Mouse (Mus musculus) neural tube, embryonic 14.5 days (tissue): ENCODE results near the gene Nap1l4. TPM values are rescaled to one million over a fixed set of nuclear protein-coding genes. Genes with fewer than 3 reads are reported as not detected.

Source experiments
- ATAC-seq: fragments of 200-750 bp; cut with Nextera tagmentation; 2 replicates; pipeline ENCODE4 v1.8.0; 2017; ENCODE audit warnings: low read depth, mild to moderate bottlenecking, moderate TSS enrichment, moderate library complexity
- H3K27ac ChIP-seq: fragments of 300-500 bp; sonication (generic); 2 replicates; pipeline ENCODE4 v1.5.1; 2014; ENCODE audit warnings: low read depth, mild to moderate bottlenecking, control low read depth, low read length, moderate library complexity, mixed read lengths
- H3K27me3 ChIP-seq: fragments of 300-500 bp; sonication (generic); 2 replicates; pipeline ENCODE4 v1.6.1; 2014; ENCODE audit warnings: low read length; ENCODE audit not compliant: control insufficient read depth, insufficient read depth
- H3K36me3 ChIP-seq: fragments of 300-500 bp; sonication (generic); 2 replicates; pipeline ENCODE4 v1.6.1; 2014; ENCODE audit warnings: low read length, mixed read lengths; ENCODE audit not compliant: control insufficient read depth, insufficient read depth
- H3K4me1 ChIP-seq: fragments of 300-500 bp; sonication (generic); 2 replicates; pipeline ENCODE4 v1.6.1; 2014; ENCODE audit warnings: low read length; ENCODE audit not compliant: control insufficient read depth, insufficient read depth
- H3K4me2 ChIP-seq: fragments of 300-500 bp; sonication (generic); 2 replicates; pipeline ENCODE4 v1.6.1; 2014; ENCODE audit warnings: mild to moderate bottlenecking, low read depth, low read length, control low read depth
- H3K4me3 ChIP-seq: fragments of 300-500 bp; sonication (generic); 2 replicates; pipeline ENCODE4 v1.5.1; 2014; ENCODE audit warnings: low read depth, low read length, control low read depth, mixed read lengths
- H3K9ac ChIP-seq: fragments of 300-500 bp; sonication (generic); replicated peaks from 2 replicates; pipeline ENCODE4 v1.6.1; 2014; ENCODE audit warnings: low read depth, mild to moderate bottlenecking, control low read depth, low read length, mixed read lengths
- H3K9me3 ChIP-seq: fragments of 300-500 bp; sonication (generic); 2 replicates; pipeline ENCODE4 v1.6.1; 2016; ENCODE audit warnings: low read length; ENCODE audit not compliant: control insufficient read depth
- WGBS: fragments of 180-500 bp; shearing (Covaris S2); extraction: QIAGEN DNeasy Blood & Tissue Kit; methylation state at CpG from one replicate; pipeline ENCODE4 v1.1.7; 2014; 5-methylcytosine and 5-hydroxymethylcytosine counted together
- polyA plus RNA-seq: library from polyadenylated mRNA; unstranded; fragments of >200 nt; fragmentation: Nextera tagmentation; extraction: Ambion mirVana; gene quantifications from 2 replicates; pipeline ENCODE4 v1.2.1, GENCODE M21; 2014

Nap1l4 gene
- polyA plus RNA-seq, 1 experiment from 2014 or later: 154 TPM

DNA sequence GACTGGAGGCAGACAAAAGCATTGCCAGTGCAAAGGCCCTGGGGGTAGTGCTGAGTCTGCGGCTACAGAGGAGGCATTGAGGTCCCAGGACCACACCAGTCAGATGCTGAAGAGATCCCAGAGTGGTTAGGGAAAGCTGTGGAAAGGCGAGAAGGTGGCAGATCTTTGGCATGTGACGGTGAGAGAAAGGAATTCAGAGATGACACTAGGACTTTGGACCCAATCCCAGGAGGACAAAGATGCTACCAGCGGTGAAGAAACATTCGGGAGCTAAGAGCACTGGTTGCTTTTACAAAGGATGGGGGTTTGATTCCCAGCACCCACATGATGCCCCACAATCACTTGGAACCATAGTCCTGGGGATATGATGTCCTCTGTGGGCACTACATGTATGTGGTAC lies 71.1 kb downstream of the Nap1l4 start:
- 88% methylated on average over 5 of the region's 5 CpGs for WGBS
- no peak overlapping the region for H3K4me3 ChIP-seq
- H3K27ac ChIP-seq: no peak overlapping the region
- no peaks in the 10 kb centered on the region for H3K4me1 ChIP-seq
- no peaks in the 10 kb centered on the region for H3K9me3 ChIP-seq
- no peaks in the 10 kb centered on the region for H3K27me3 ChIP-seq
- no peak for ATAC-seq
- no peak overlapping the region for H3K9ac ChIP-seq
- H3K36me3 ChIP-seq: no peaks in the 10 kb centered on the region
- no peak overlapping the region for H3K4me2 ChIP-seq

DNA sequence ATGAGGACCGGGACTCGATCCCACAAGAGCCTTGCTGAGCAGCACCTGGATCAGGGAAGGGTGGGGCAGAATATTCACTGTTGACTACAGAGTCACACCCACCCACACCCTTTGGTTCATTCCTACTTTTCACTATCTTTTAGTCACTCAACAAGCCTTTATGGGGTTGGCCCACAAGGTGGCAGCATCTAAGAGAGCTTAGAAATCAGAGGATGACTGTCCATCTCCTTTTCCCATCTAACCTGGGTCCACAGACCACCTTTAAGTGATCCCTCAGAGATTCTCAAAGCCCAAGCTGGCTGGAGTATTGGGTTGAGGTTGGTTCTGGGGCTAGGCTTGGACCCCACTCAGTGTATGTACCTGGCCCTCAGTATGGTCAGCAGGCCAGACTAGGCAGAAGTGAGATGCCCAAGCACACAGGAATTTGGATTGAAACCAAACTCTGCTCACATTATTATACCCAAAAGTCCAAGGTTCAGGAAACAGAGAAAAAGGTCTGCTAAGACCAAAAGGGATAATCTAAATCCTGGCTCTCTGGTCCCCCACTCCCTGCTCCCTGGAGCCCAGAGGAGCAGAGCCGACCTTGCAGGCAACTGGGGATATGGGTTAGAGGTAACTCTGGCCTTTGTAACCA lies 72.1 kb downstream of the Nap1l4 start:
- H3K4me1 ChIP-seq: no peaks in the 10 kb centered on the region
- 92% methylated on average over 3 of the region's 3 CpGs for WGBS
- H3K4me3 ChIP-seq: no peak overlapping the region
- no peak for ATAC-seq
- no peak overlapping the region for H3K4me2 ChIP-seq
- H3K27me3 ChIP-seq: no peaks in the 10 kb centered on the region
- no peak overlapping the region for H3K9ac ChIP-seq
- H3K27ac ChIP-seq: no peak overlapping the region
- H3K9me3 ChIP-seq: no peaks in the 10 kb centered on the region
- H3K36me3 ChIP-seq: no peaks in the 10 kb centered on the region

DNA sequence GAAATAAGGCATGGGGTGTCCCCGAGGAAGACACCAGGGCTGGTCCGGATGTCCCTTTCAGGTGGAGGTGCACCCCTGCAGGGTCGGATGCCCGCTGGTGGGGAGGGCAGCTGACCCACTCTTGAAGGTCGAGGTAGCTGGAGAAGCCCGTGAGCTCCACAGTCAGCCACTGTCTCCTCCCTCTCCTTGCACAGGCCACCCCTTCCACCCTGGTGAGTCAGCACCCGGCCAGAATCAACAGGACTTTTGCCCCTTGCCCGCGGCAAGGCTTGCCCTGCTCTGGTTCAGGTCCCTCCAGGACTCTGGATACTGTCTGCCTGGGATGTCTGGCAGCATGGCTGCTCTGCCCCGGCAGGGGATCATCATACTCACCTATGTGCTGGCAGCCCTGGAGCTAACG lies 73.0 kb downstream of the Nap1l4 start:
- Histone ChIP-seq H3K27ac (no peak overlapping the region), H3K27me3 (no peaks in the 10 kb centered on the region), H3K36me3 (no peaks in the 10 kb centered on the region), H3K4me1 (no peaks in the 10 kb centered on the region), H3K4me2 (no peak overlapping the region), H3K9ac (no peak overlapping the region), H3K9me3 (no peaks in the 10 kb centered on the region), H3K4me3 (no peak overlapping the region)
- no peak for ATAC-seq
- 83% methylated on average over 11 of the region's 11 CpGs for WGBS

DNA sequence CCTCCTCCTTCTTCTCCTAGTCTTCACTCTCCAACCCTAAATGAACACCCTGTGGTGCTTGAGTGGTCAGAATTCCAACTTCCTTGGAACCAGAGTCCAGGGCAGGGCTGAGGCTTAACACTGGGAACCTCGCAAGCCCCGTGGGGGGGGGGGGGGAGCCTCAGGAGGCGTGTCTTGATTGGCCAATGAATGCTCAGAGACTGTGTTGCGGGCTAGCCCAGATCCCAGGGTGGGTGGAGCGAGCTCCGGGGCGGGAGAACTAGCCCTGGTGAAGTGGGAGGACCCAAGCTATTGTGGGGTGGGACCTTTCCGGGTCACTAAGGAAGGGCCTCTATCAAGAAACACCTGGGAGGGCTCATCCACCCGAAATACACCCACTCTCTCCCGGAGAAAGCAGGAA lies 74.1 kb downstream of the Nap1l4 start:
- Histone ChIP-seq H3K27ac (no peak overlapping the region), H3K4me2 (no peak overlapping the region), H3K36me3 (no peaks in the 10 kb centered on the region), H3K4me1 (no peaks in the 10 kb centered on the region), H3K27me3 (no peaks in the 10 kb centered on the region), H3K9me3 (no peaks in the 10 kb centered on the region), H3K9ac (no peak overlapping the region), H3K4me3 (no peak overlapping the region)
- ATAC-seq: no peak
- WGBS: 39% methylated on average over 9 of the region's 10 CpGs

DNA sequence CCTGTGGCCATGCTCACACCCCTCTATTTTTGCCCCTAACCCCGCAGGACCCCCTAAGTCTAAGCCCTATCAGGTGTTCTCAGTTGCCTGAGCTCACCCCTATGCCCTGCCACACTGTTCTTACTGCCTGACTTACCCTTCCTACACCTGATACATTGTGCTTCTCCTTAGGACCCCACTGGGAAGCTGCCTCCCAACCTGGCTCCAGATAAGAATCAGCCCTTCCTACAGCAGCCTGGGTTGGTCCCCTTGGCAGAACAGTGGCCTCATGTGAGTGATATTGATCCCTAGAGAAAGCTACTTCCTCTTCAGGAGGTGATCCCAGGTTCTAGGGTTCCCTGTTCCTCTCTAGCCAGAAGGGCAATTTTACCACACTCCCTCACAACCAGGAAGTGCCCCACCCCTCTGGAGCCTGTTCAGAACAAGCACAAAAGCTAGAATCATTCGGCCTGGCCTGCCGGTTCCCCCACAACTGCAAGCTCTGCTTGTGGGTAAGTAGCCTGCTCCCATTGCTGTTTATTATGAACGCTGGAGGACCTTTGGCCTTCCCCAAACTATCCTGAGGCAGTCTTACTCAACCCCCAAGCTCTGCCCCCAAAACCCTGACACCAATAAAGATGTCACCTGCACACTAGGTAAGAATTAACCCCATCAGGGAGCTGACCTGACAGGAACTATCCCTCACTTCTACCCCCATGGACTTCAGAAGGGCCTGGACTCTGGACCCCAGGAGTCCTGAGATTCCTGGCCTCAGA lies 75.4 kb downstream of the Nap1l4 start, which contains the start of gene Slc22a18:
Gene Slc22a18, plus strand, starts transcription at position 390 of the 755 bp plus-strand sequence.
- H3K9ac ChIP-seq: no peak within 1 kb of the TSS
- H3K27ac ChIP-seq: no peak within 1 kb of the TSS
- H3K9me3 ChIP-seq: no peaks in the 10 kb centered on the region
- WGBS: 39% methylated on average over 4 of the region's 4 CpGs
- no peak for ATAC-seq
- no peaks in the 10 kb centered on the region for H3K27me3 ChIP-seq
- H3K36me3 ChIP-seq: no peaks in the 10 kb centered on the region
- no peak within 1 kb of the TSS for H3K4me2 ChIP-seq
- no peak within 1 kb of the TSS for H3K4me3 ChIP-seq
- H3K4me1 ChIP-seq: no peaks in the 10 kb centered on the region

DNA sequence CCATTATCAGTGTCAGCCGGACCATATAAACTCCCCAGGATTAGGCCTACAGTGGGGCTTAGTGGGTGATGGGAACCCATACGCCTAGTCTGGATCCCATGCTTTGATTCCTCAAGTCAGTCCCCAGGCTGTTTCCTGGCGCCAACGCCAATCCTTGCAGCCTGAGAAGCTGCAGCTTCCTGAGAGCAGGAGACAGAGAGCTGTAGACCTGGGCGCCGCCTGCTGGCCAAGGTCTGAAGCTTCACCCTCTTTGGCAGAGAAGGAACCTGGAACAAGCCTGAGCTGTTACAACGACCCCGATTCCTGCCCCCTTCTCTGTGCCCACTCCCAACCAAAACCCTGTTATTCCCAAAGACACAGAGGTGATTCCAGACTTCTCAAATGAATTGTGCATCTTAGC lies 79.0 kb downstream of the Nap1l4 start:
- no peak overlapping the region for H3K4me3 ChIP-seq
- H3K9me3 ChIP-seq: no peaks in the 10 kb centered on the region
- WGBS: 20% methylated on average over 8 of the region's 8 CpGs
- ATAC-seq: peak; percentile 35; the same call in 1 of the 2 replicates
- H3K4me1 ChIP-seq: 0 out of 2 replicates have a peak, but pooled peaks cover 2% of the 10 kb centered on the region
- H3K27ac ChIP-seq: no peak overlapping the region
- H3K4me2 ChIP-seq: no peak overlapping the region
- no peak overlapping the region for H3K9ac ChIP-seq
- H3K36me3 ChIP-seq: no peaks in the 10 kb centered on the region
- no peaks in the 10 kb centered on the region for H3K27me3 ChIP-seq

DNA sequence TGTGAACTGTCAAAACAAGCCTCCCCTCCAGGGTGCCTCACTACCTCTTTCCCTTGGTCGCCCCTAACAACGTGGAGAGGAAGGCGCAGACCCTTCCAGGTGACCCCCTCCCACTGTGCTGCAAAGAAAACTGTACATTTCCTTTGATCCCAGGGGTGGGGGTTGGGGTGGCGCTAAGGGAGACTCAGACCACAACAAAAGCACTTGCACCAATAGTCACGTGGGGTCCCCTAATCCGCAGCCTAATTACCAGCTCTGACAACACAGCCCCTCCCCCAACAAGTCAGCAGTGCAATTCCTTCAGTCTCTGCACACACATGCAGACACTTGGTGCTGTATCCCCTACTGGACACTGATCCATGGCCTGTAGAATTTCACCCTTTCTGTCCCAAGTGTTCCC lies 81.2 kb downstream of the Nap1l4 start:
- Histone ChIP-seq H3K4me1 (0 out of 2 replicates have a peak, but pooled peaks cover 2% of the 10 kb centered on the region), H3K27ac (no peak overlapping the region), H3K4me3 (no peak overlapping the region), H3K4me2 (no peak overlapping the region), H3K9ac (no peak overlapping the region), H3K27me3 (no peaks in the 10 kb centered on the region), H3K9me3 (no peaks in the 10 kb centered on the region), H3K36me3 (no peaks in the 10 kb centered on the region)
- no peak for ATAC-seq
- WGBS: 4% methylated on average over 6 of the region's 6 CpGs

DNA sequence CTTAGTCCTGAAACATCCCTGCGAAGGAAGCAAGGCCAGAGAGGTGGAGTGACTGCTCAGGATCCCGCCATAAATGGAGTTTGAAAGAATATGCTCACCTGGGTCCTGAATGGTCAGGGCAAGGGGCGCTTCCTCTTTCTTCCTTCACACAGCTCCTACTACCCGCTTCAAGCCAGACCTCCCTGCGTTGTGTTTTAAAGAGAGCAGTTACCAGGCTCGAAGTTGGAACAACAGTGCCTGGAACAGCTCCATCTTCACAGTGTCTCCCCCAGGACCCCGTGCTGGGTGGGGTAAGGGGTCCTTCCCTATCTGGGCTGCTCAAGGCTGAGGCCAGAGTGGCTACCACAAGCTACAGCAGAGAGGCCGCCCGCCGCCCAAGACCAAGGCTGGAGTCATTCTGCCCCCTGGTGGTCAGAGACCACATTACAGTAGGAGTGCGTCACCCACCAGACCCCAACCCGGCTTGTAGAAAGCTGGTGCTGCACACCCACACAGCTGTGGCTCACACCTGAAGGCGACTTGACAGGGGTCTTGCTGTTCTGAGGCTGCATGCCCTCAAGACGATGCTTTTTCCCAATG lies 82.7 kb downstream of the Nap1l4 start:
- H3K4me2 ChIP-seq: no peak overlapping the region
- peaks cover 5% of the 10 kb centered on the region; the same call in 1 of the 2 replicates for H3K4me1 ChIP-seq
- H3K27ac ChIP-seq: no peak overlapping the region
- H3K27me3 ChIP-seq: no peaks in the 10 kb centered on the region
- H3K4me3 ChIP-seq: no peak overlapping the region
- no peak overlapping the region for H3K9ac ChIP-seq
- no peaks in the 10 kb centered on the region for H3K9me3 ChIP-seq
- no peaks in the 10 kb centered on the region for H3K36me3 ChIP-seq
- ATAC-seq: peak; percentile 38; the same call in 1 of the 2 replicates
- WGBS: 40% methylated on average over 14 of the region's 14 CpGs
